Mouse (Mus musculus): ENCODE data around the gene Gm49711. TPM values are rescaled to one million over a fixed set of nuclear protein-coding genes. Genes with fewer than 3 reads are reported as not detected.

Gene Gm49711
- polyA plus RNA-seq, 1 experiment from 2014 or later: 0.67 TPM

Other genes with a start within 250 kb of the Gm49711 start
- gene Mrps6, start within 50 bp of the Gm49711 start, polyA plus RNA-seq (2015; fragmentation: Nextera tagmentation; extraction: Ambion mirVana): 169 and 177 TPM in 2 replicates
- 21.1 and 22.8 TPM in 2 replicates for gene Slc5a3, start within 50 bp of the Gm49711 start, polyA plus RNA-seq (2015; fragmentation: Nextera tagmentation; extraction: Ambion mirVana)
- gene Kcne2, start 234.1 kb downstream of the Gm49711 start, polyA plus RNA-seq (2015; fragmentation: Nextera tagmentation; extraction: Ambion mirVana): 8.1 and 8.5 TPM in 2 replicates
- 56.0 and 62.3 TPM in 2 replicates for gene Smim11, start 243.0 kb downstream of the Gm49711 start, polyA plus RNA-seq (2015; fragmentation: Nextera tagmentation; extraction: Ambion mirVana)

Measured in midbrain, embryonic 16.5 days (tissue).